Mouse (Mus musculus): ENCODE results near the gene Upk3b. TPM values are rescaled to one million over a fixed set of nuclear protein-coding genes. Genes with fewer than 3 reads are reported as not detected.

Upk3b gene
- total and polyA plus RNA-seq, 3 experiments, result 0.09 TPM; not detected in 2

DNA sequence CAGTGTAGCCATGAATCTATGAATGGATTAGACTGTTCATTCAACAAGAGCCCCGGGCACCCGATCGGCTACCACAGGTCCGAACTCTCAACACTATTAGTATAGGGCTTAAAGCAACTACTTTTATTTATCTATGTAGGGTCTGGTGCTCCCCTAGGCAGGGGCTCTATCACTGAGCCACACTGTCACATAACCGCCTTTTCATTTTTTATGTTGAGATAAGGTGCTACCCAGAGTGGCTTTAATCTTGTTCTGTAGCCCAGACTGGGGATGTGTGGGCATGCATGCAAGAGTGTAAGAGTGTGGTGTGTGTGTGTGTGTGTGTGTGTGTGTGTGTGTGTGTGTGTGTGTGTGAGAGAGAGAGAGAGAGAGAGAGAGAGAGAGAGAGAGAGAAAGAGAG lies 39.8 kb downstream of the Upk3b start:
- Histone ChIP-seq H3K27me3 (replicated peaks) (peaks cover 75% of the 10 kb centered on the region), H3K79me2 (replicated peaks; ENCODE audit: control insufficient read depth, extremely low read depth, insufficient read depth, poor library complexity, severe bottlenecking) (no peaks in the 10 kb centered on the region), H3K9me3 (replicated peaks; ENCODE audit: low read length) (peaks cover 5% of the 10 kb centered on the region), H3K4me2 (ENCODE audit: insufficient read depth, low read depth, poor library complexity, severe bottlenecking) (no peak overlapping the region), H3K27ac (ENCODE audit: insufficient read depth, low read depth) (no peak overlapping the region), H3K36me3 (replicated peaks in 1 of 2; ENCODE audit: control insufficient read depth in 1 of 2, insufficient read depth in 1 of 2, low read length in 1 of 2) (no peaks in the 10 kb centered on the region), H3K9ac (ENCODE audit: insufficient read depth, low read depth) (no peak overlapping the region), H3K4me1 (ENCODE audit: control insufficient read depth in 1 of 2, insufficient read depth in 2 of 2) (0 out of 4 replicates have a peak, but pooled peaks cover 3 to 4% of the 10 kb centered on the region in 2 experiments), H3K4me3 (replicated peaks in 1 of 3; ENCODE audit: low read depth in 2 of 3, low read length in 2 of 3, poor library complexity in 1 of 3) (no peak overlapping the region)
- no peak for TF ChIP-seq ZMIZ1 (IDR thresholded peaks at IDR 0.05; ENCODE audit: low read depth, low read length)
- TF ChIP-seq E2F4 (IDR thresholded peaks at IDR 0.05; ENCODE audit: insufficient replicate concordance, low read depth, low read length), result no peak
- TF ChIP-seq MYC (IDR thresholded peaks at IDR 0.05; ENCODE audit: low read depth, low read length), result no peak
- dilution Hi-C loops (cut with MboI; ENCODE audit: extremely low pct_ligation_motif_present, extremely low pct_unique_long_range_greater_than_20kb, low sequenced_read_pairs) (no loop called here), in situ Hi-C loops (cut with MboI; ENCODE audit: low pct_ligation_motif_present, low pct_unique_long_range_greater_than_20kb, low sequenced_read_pairs) (no loop called here)
- no peak for DNase-seq (ENCODE audit: extremely low read depth)

DNA sequence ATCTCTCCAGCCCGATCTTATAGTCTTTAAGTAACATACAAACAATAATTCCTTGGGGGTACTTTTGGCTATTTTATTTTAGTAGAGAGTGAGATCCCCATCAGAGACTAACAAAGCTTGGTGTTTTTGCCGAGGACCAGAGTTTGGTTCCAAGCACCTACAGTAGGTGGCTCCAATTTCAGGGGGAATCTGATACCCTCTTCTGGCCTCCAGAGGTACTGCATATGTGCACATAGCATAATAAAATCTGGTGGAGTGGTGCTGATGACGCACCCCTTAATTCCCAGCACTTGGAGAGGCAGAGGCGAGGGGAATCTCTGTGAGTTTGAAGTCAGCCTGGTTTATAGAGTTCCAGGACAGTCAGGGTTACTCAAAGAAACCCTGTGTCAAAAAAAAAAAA lies 44.0 kb downstream of the Upk3b start:
- dilution Hi-C loops (cut with MboI; ENCODE audit: extremely low pct_ligation_motif_present, extremely low pct_unique_long_range_greater_than_20kb, low sequenced_read_pairs), result no loop called here

GRCm38 (mm10) chr5:136083669-136084107 lies 45.4 kb downstream of the Upk3b start, which contains the start of gene Rasa4:
Gene Rasa4 (plus strand): TSS chr5:136083916.
- TF ChIP-seq POLR2A (IDR thresholded peaks at IDR 0.05; ENCODE audit: low read depth, low read length), result 0 out of 2 replicates have a peak, but pooled peaks have one; percentile 16
- no peak for TF ChIP-seq ZC3H11A (IDR thresholded peaks at IDR 0.05; ENCODE audit: low read depth, low read length)
- TF ChIP-seq MAZ (IDR thresholded peaks at IDR 0.05; ENCODE audit: low read depth, low read length), result peak; percentile 83
- TF ChIP-seq ZNF384 (IDR thresholded peaks at IDR 0.05; ENCODE audit: low read depth, low read length), result no peak
- DNase-seq (ENCODE audit: extremely low read depth), result peak; percentile 91
- dilution Hi-C loops (cut with MboI; ENCODE audit: extremely low pct_ligation_motif_present, extremely low pct_unique_long_range_greater_than_20kb, low sequenced_read_pairs), result no loop called here
- Histone ChIP-seq H3K4me1 (ENCODE audit: control insufficient read depth in 1 of 2, insufficient read depth in 2 of 2) (peaks cover 3 to 26% of the 10 kb centered on the region in 2 experiments; a peak in 2 of 4 replicates), H3K9me3 (replicated peaks; ENCODE audit: low read length) (peaks cover 5% of the 10 kb centered on the region), H3K4me2 (ENCODE audit: insufficient read depth, low read depth, poor library complexity, severe bottlenecking) (peak within 1 kb of the TSS; percentile 98), H3K36me3 (replicated peaks in 1 of 2; ENCODE audit: control insufficient read depth in 1 of 2, insufficient read depth in 1 of 2, low read length in 1 of 2) (no peaks in the 10 kb centered on the region), H3K4me3 (replicated peaks in 1 of 3; ENCODE audit: low read depth in 2 of 3, low read length in 2 of 3, poor library complexity in 1 of 3) (peak within 1 kb of the TSS; percentile 30 to 85 (median 50)), H3K9ac (ENCODE audit: insufficient read depth, low read depth) (peak within 1 kb of the TSS; percentile 51), H3K27ac (ENCODE audit: insufficient read depth, low read depth) (no peak within 1 kb of the TSS), H3K27me3 (replicated peaks) (peaks cover 65% of the 10 kb centered on the region), H3K79me2 (replicated peaks; ENCODE audit: control insufficient read depth, extremely low read depth, insufficient read depth, poor library complexity, severe bottlenecking) (no peaks in the 10 kb centered on the region)
- in situ Hi-C loops (cut with MboI; ENCODE audit: low pct_ligation_motif_present, low pct_unique_long_range_greater_than_20kb, low sequenced_read_pairs), result loop anchor here (5.0 kb wide), 1 partner anchor 54 kb away; the partner anchor contains the start of genes Alkbh4 and Lrwd1

More for the DNA sequence above, 44.0 kb downstream of the Upk3b start:
- Histone ChIP-seq H3K27me3 (replicated peaks) (peaks cover 69% of the 10 kb centered on the region), H3K9ac (ENCODE audit: insufficient read depth, low read depth) (no peak overlapping the region), H3K4me2 (ENCODE audit: insufficient read depth, low read depth, poor library complexity, severe bottlenecking) (no peak overlapping the region), H3K79me2 (replicated peaks; ENCODE audit: control insufficient read depth, extremely low read depth, insufficient read depth, poor library complexity, severe bottlenecking) (no peaks in the 10 kb centered on the region), H3K4me1 (ENCODE audit: control insufficient read depth in 1 of 2, insufficient read depth in 2 of 2) (peaks cover 3 to 21% of the 10 kb centered on the region in 2 experiments; a peak in 2 of 4 replicates), H3K36me3 (replicated peaks in 1 of 2; ENCODE audit: control insufficient read depth in 1 of 2, insufficient read depth in 1 of 2, low read length in 1 of 2) (no peaks in the 10 kb centered on the region), H3K4me3 (replicated peaks in 1 of 3; ENCODE audit: low read depth in 2 of 3, low read length in 2 of 3, poor library complexity in 1 of 3) (no peak overlapping the region), H3K9me3 (replicated peaks; ENCODE audit: low read length) (peaks cover 5% of the 10 kb centered on the region), H3K27ac (ENCODE audit: insufficient read depth, low read depth) (no peak overlapping the region)
- DNase-seq (ENCODE audit: extremely low read depth), result no peak
- TF ChIP-seq CHD1 (IDR thresholded peaks at IDR 0.05; ENCODE audit: low read depth, low read length) (no peak), SMC3 (IDR thresholded peaks at IDR 0.05; ENCODE audit: low read depth, low read length) (0 out of 2 replicates have a peak, but pooled peaks have one; percentile 10), CTCF (conservative IDR thresholded peaks at IDR 0.05 in 1 of 2, IDR thresholded peaks at IDR 0.05 in 1 of 2; ENCODE audit: low read depth in 2 of 2, low read length in 2 of 2) (peak; percentile 18 to 49; a peak in 2 of 4 replicates)
- in situ Hi-C loops (cut with MboI; ENCODE audit: low pct_ligation_motif_present, low pct_unique_long_range_greater_than_20kb, low sequenced_read_pairs), result loop anchor here (5.0 kb wide), 1 partner anchor 55 kb away; the partner anchor contains the start of genes Alkbh4 and Lrwd1

Data from CH12.LX (cell line).